In genomic region chr2:160621661-160622211, GRCm38 (mm10) we compare ENCODE assay signal across 9 mouse cellular contexts. TPM values are rescaled to one million over a fixed set of nuclear protein-coding genes. Genes with fewer than 3 reads are reported as not detected.
DNase-seq lines count a peak whose midpoint lies in the region; ATAC-seq and TF ChIP-seq lines count a peak whose summit lies in the region.
"Had no signal": no experiment of that assay in that cellular context is flagged by ENCODE, and none has a peak within 500 bp of the region (broad histone marks: within the 10 kb centered on the region; RNA-seq: fewer than 3 reads in every experiment).

No protein-coding gene starts in this region.

- H3K4me1 ChIP-seq in hindbrain, embryonic 12.5 days: peaks cover 5% of the 10 kb centered on the region; the same call in 1 of the 2 replicates
- H3K4me1 ChIP-seq in hindbrain, embryonic 13.5 days (replicated peaks): peaks cover 11% of the 10 kb centered on the region
- peaks cover 16% of the 10 kb centered on the region; the same call in 1 of the 2 replicates for H3K4me1 ChIP-seq in cerebellum, adult 2 months (ENCODE audit: control insufficient read depth, insufficient read depth, low read length)

- no peak for TF ChIP-seq CTCF in cerebellum, adult 2 months (IDR thresholded peaks at IDR 0.05; ENCODE audit: borderline replicate concordance, insufficient read depth, low read depth, low read length)

- TF ChIP-seq POLR2A in cerebellum, adult 2 months (IDR thresholded peaks at IDR 0.05; ENCODE audit: borderline replicate concordance, insufficient read depth, low read length): no peak

- ATAC-seq in hindbrain, embryonic 12.5 days (ENCODE audit: low FRiP score): no peak
- no peak for ATAC-seq in hindbrain, embryonic 13.5 days (ENCODE audit: low FRiP score)

- DNase-seq in cerebellum, adult 2 months: peak; percentile 70 to 83
- DNase-seq in gastrocnemius, postnatal 14 days: peak; percentile 82
- peak; percentile 92 for DNase-seq in kidney, adult 11 months
- DNase-seq in left cerebral cortex, postnatal 36 days (ENCODE audit: low spot score in 2 of 2): peak; percentile 33 to 54
- peak; percentile 66 for DNase-seq in right cerebral cortex, adult 18-20 months
- no peak for DNase-seq in embryo, embryonic 10.5 days (ENCODE audit: low spot score)

- no peak overlapping the region for H3K4me3 ChIP-seq in hindbrain, embryonic 12.5 days
- H3K4me3 ChIP-seq in hindbrain, embryonic 13.5 days: no peak overlapping the region
- H3K4me3 ChIP-seq in cerebellum, adult 2 months (replicated peaks; ENCODE audit: insufficient read depth, low read depth, low read length): no peak overlapping the region
- H3K4me3 ChIP-seq: erythroblast, embryonic 14.5 days had no signal

- intact Hi-C loops in gastrocnemius, postnatal 14 days (cut with DNase I; ENCODE audit: low total_unique reads): no loop called here
- intact Hi-C loops in left cerebral cortex, postnatal 36 days (cut with DNase I): no loop called here

- H3K27ac ChIP-seq in hindbrain, embryonic 12.5 days: peak overlapping the region; percentile 40; the same call in 1 of the 2 replicates
- no peak overlapping the region for H3K27ac ChIP-seq in hindbrain, embryonic 13.5 days
- H3K27ac ChIP-seq in cerebellum, adult 2 months (ENCODE audit: insufficient read depth, low read length): no peak overlapping the region

- H3K9ac ChIP-seq in hindbrain, embryonic 12.5 days: no peak overlapping the region
- no peak overlapping the region for H3K9ac ChIP-seq in hindbrain, embryonic 13.5 days

- H3K36me3 ChIP-seq in hindbrain, embryonic 12.5 days: no peaks in the 10 kb centered on the region
- no peaks in the 10 kb centered on the region for H3K36me3 ChIP-seq in hindbrain, embryonic 13.5 days

- 78% methylated on average over 5 of the region's 5 CpGs for WGBS in hindbrain, embryonic 12.5 days
- 60% methylated on average over 5 of the region's 5 CpGs for WGBS in hindbrain, embryonic 13.5 days
- WGBS in cerebellum, adult 2 months: under 1% methylated on average over 5 of the region's 5 CpGs

- no peak overlapping the region for H3K4me2 ChIP-seq in hindbrain, embryonic 12.5 days (replicated peaks)
- H3K4me2 ChIP-seq in hindbrain, embryonic 13.5 days: no peak overlapping the region

- no peaks in the 10 kb centered on the region for H3K27me3 ChIP-seq in hindbrain, embryonic 12.5 days
- H3K27me3 ChIP-seq in hindbrain, embryonic 13.5 days: no peaks in the 10 kb centered on the region
- no peaks in the 10 kb centered on the region for H3K27me3 ChIP-seq in cerebellum, adult 2 months (ENCODE audit: control insufficient read depth, insufficient read depth, low read length)

- H3K9me3 ChIP-seq in hindbrain, embryonic 12.5 days (replicated peaks): no peaks in the 10 kb centered on the region
- no peaks in the 10 kb centered on the region for H3K9me3 ChIP-seq in hindbrain, embryonic 13.5 days

RNA-seq across cellular contexts. Expression of gene Top1, which starts 24.0 kb away (rescaled TPM):
- 114 and 122 TPM in 2 replicates for polyA plus RNA-seq in hindbrain, embryonic 12.5 days (2016; fragmentation: Nextera tagmentation; extraction: Ambion mirVana)
- polyA plus RNA-seq in hindbrain, embryonic 13.5 days (2015; fragmentation: Nextera tagmentation; extraction: Ambion mirVana): 98.4 and 98.6 TPM in 2 replicates
- polyA plus RNA-seq in cerebellum, adult 2 months (2012; rRNA removed): 29.1 and 29.4 TPM in 2 replicates
- 10 to 100 TPM; 37.7 to 40.5 TPM for total RNA-seq in gastrocnemius, postnatal 14 days (2021)
- total RNA-seq in left cerebral cortex, postnatal 36 days (2021): 10 to 100 TPM; 66.5 to 87.4 TPM
